Mouse (Mus musculus) cortical plate, adult 2 months (tissue): ENCODE measurements at regions not wholly inside any gene's neighbourhood (a gene's known extent, or its start where the extent isn't known, plus 50 kb on each side); places are given as distances from the start of the nearest gene placed in this dataset.

Source experiments
- CTCF ChIP-seq: fragments of 200-500 bp; IDR thresholded peaks from 2 replicates; pipeline ENCODE4 v1.5.1; 2011; ENCODE audit warnings: mild to moderate bottlenecking, control low read depth, low read length; ENCODE audit not compliant: insufficient read depth; ENCODE audit errors: extremely low read depth
- POLR2A ChIP-seq: fragments of 200-500 bp; IDR thresholded peaks from 2 replicates; pipeline ENCODE4 v1.6.1; 2011; ENCODE audit warnings: mild to moderate bottlenecking, low read length, control low read depth; ENCODE audit not compliant: insufficient read depth; ENCODE audit errors: extremely low read depth

DNA sequence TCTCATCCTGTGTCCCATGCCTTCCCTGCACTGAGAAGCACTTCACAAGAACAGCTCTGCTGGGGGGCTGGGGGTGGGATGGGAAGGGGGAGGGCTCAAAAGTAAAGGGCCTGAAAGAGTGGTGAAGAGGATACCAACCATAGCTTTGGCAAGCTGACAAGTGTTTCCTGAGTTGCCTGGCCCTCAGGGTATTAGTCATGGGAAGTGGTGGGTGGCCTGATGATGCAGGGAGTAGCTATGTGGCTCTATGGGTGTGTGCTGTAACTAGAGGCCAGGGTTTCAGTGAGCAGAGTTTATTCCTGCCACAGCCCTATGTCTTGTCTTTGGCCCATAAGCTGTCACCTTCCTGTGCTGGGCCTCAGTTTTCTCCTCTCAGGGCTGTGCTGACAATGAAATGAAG lies 186.2 kb upstream of the N4bp1 start:
- TF ChIP-seq CTCF (no peak), POLR2A (no peak)
